Mouse (Mus musculus) cerebellum, adult 11-12 months (tissue): ENCODE data around the gene Gcnt2.

Experiments used
- DNase-seq: peaks from one replicate; pipeline ENCODE4 v3.0.0; 2022

Gene Gcnt2

GRCm38 (mm10) chr13:40859652-40860399, at the start of gene Gcnt2:
Gene Gcnt2 (plus strand): TSS chr13:40859754.
- DNase-seq, result no peak

GRCm38 (mm10) chr13:40820617-40821016, 38.9 kb upstream of the Gcnt2 start:
- no peak for DNase-seq

GRCm38 (mm10) chr13:40821911-40822310, 37.6 kb upstream of the Gcnt2 start:
- DNase-seq, result no peak

GRCm38 (mm10) chr13:40841146-40841787, 18.3 kb upstream of the Gcnt2 start:
- DNase-seq, result no peak

GRCm38 (mm10) chr13:40842141-40842540, 17.4 kb upstream of the Gcnt2 start:
- no peak for DNase-seq

GRCm38 (mm10) chr13:40843418-40844067, 16.0 kb upstream of the Gcnt2 start:
- DNase-seq, result no peak

GRCm38 (mm10) chr13:40844144-40844543, 15.4 kb upstream of the Gcnt2 start:
- no peak for DNase-seq

- DNase-seq, result no peak
Measured at GRCm38 (mm10) chr13:40845951-40846350, 13.6 kb upstream of the Gcnt2 start.

- DNase-seq, result no peak
Measured at GRCm38 (mm10) chr13:40846375-40846774, 13.2 kb upstream of the Gcnt2 start.

GRCm38 (mm10) chr13:40847898-40848297, 11.7 kb upstream of the Gcnt2 start:
- DNase-seq, result no peak

- DNase-seq, result no peak
Measured at GRCm38 (mm10) chr13:40850686-40851085, 8.9 kb upstream of the Gcnt2 start.

- no peak for DNase-seq
Measured at GRCm38 (mm10) chr13:40851281-40851680, 8.3 kb upstream of the Gcnt2 start.

- DNase-seq, result no peak
Measured at GRCm38 (mm10) chr13:40851961-40852360, 7.6 kb upstream of the Gcnt2 start.

GRCm38 (mm10) chr13:40852791-40853190, 6.8 kb upstream of the Gcnt2 start:
- no peak for DNase-seq

- DNase-seq, result no peak
Measured at GRCm38 (mm10) chr13:40853842-40854241, 5.7 kb upstream of the Gcnt2 start.

GRCm38 (mm10) chr13:40854451-40855058, 5.0 kb upstream of the Gcnt2 start:
- DNase-seq, result no peak

GRCm38 (mm10) chr13:40855266-40855665, 4.3 kb upstream of the Gcnt2 start:
- DNase-seq, result no peak

- no peak for DNase-seq
Measured at GRCm38 (mm10) chr13:40856786-40857185, 2.8 kb upstream of the Gcnt2 start.

- DNase-seq, result no peak
Measured at GRCm38 (mm10) chr13:40857281-40857818, 2.2 kb upstream of the Gcnt2 start.

GRCm38 (mm10) chr13:40859225-40859624, 329 bp upstream of the Gcnt2 start:
- no peak for DNase-seq

- DNase-seq, result no peak
Measured at GRCm38 (mm10) chr13:40863006-40863405, 3.5 kb downstream of the Gcnt2 start.

- DNase-seq, result no peak
Measured at GRCm38 (mm10) chr13:40868844-40869587, 9.5 kb downstream of the Gcnt2 start.

- no peak for DNase-seq
Measured at GRCm38 (mm10) chr13:40874021-40874420, 14.5 kb downstream of the Gcnt2 start.
